Mouse (Mus musculus) lung, embryonic 16.5 days (tissue): Measurements from ENCODE around the gene Pik3r5. TPM values are rescaled to one million over a fixed set of nuclear protein-coding genes. Genes with fewer than 3 reads are reported as not detected.

Experiments used
- ATAC-seq: fragments of 200-750 bp; cut with Nextera tagmentation; 2 replicates; pipeline ENCODE4 v1.8.0; 2017; ENCODE audit warnings: low read depth, mild to moderate bottlenecking, moderate library complexity
- H3K27ac ChIP-seq: fragments of 300-500 bp; sonication (generic); 2 replicates; pipeline ENCODE4 v1.5.1; 2014; ENCODE audit warnings: mild to moderate bottlenecking, control low read depth, low read length
- H3K27me3 ChIP-seq: fragments of 300-500 bp; sonication (generic); 2 replicates; pipeline ENCODE4 v1.6.1; 2014; ENCODE audit warnings: low read depth, low read length, mixed read lengths; ENCODE audit not compliant: control insufficient read depth, insufficient read depth
- H3K36me3 ChIP-seq: fragments of 300-500 bp; sonication (generic); 2 replicates; pipeline ENCODE4 v1.6.1; 2014; ENCODE audit warnings: low read length; ENCODE audit not compliant: control insufficient read depth, insufficient read depth
- H3K4me1 ChIP-seq: fragments of 300-500 bp; sonication (generic); replicated peaks from 2 replicates; pipeline ENCODE4 v1.6.1; 2014; ENCODE audit warnings: low read length, mixed read lengths; ENCODE audit not compliant: control insufficient read depth, insufficient read depth
- H3K4me2 ChIP-seq: fragments of 300-500 bp; sonication (generic); 2 replicates; pipeline ENCODE4 v1.6.1; 2014; ENCODE audit warnings: low read depth, low read length, control low read depth
- H3K4me3 ChIP-seq: fragments of 300-500 bp; sonication (generic); 2 replicates; pipeline ENCODE4 v1.5.1; 2014; ENCODE audit warnings: mild to moderate bottlenecking, low read length, control low read depth
- H3K9ac ChIP-seq: fragments of 300-500 bp; sonication (generic); 2 replicates; pipeline ENCODE4 v1.6.1; 2014; ENCODE audit warnings: low read length, control low read depth
- H3K9me3 ChIP-seq: fragments of 300-500 bp; sonication (generic); 2 replicates; pipeline ENCODE4 v1.6.1; 2016; ENCODE audit warnings: low read length; ENCODE audit not compliant: control insufficient read depth
- WGBS: fragments of 180-500 bp; shearing (Covaris S2); extraction: QIAGEN DNeasy Blood & Tissue Kit; methylation state at CpG from one replicate; pipeline ENCODE4 v1.1.7; 2014; 5-methylcytosine and 5-hydroxymethylcytosine counted together
- polyA plus RNA-seq: library from polyadenylated mRNA; unstranded; fragments of >200 nt; fragmentation: Nextera tagmentation; extraction: Ambion mirVana; gene quantifications from 2 replicates; pipeline ENCODE4 v1.2.1, GENCODE M21; 2015

The Pik3r5 gene
- polyA plus RNA-seq, 1 experiment from 2014 or later, result 0.55 TPM

- Histone ChIP-seq H3K4me1 (no peaks in the 10 kb centered on the region), H3K9me3 (no peaks in the 10 kb centered on the region), H3K9ac (no peak overlapping the region), H3K27me3 (no peaks in the 10 kb centered on the region), H3K4me3 (no peak overlapping the region), H3K4me2 (no peak overlapping the region), H3K27ac (no peak overlapping the region), H3K36me3 (no peaks in the 10 kb centered on the region)
- WGBS, result 75% methylated on average over 9 of the region's 9 CpGs
- ATAC-seq, result no peak
Measured at GRCm38 (mm10) chr11:68440100-68440499, 8.2 kb downstream of the Pik3r5 start.

GRCm38 (mm10) chr11:68440965-68441364, 9.0 kb downstream of the Pik3r5 start:
- WGBS, result 51% methylated on average over 5 of the region's 5 CpGs

GRCm38 (mm10) chr11:68442346-68442745, 10.4 kb downstream of the Pik3r5 start:
- Histone ChIP-seq H3K9me3 (no peaks in the 10 kb centered on the region), H3K9ac (no peak overlapping the region), H3K27me3 (no peaks in the 10 kb centered on the region), H3K4me1 (no peaks in the 10 kb centered on the region), H3K4me3 (no peak overlapping the region), H3K27ac (no peak overlapping the region), H3K4me2 (no peak overlapping the region), H3K36me3 (no peaks in the 10 kb centered on the region)
- ATAC-seq, result no peak
- WGBS, result 74% methylated on average over 8 of the region's 8 CpGs

More at GRCm38 (mm10) chr11:68440965-68441364, 9.0 kb downstream of the Pik3r5 start:
- Histone ChIP-seq H3K9me3 (no peaks in the 10 kb centered on the region), H3K27me3 (no peaks in the 10 kb centered on the region), H3K36me3 (no peaks in the 10 kb centered on the region), H3K4me3 (no peak overlapping the region), H3K27ac (no peak overlapping the region), H3K9ac (no peak overlapping the region), H3K4me1 (no peaks in the 10 kb centered on the region), H3K4me2 (no peak overlapping the region)
- ATAC-seq, result no peak

- Histone ChIP-seq H3K9ac (no peak overlapping the region), H3K9me3 (no peaks in the 10 kb centered on the region), H3K4me3 (no peak overlapping the region), H3K4me2 (no peak overlapping the region), H3K4me1 (no peaks in the 10 kb centered on the region), H3K27me3 (no peaks in the 10 kb centered on the region), H3K36me3 (no peaks in the 10 kb centered on the region), H3K27ac (no peak overlapping the region)
- no peak for ATAC-seq
- 63% methylated on average over 12 of the region's 12 CpGs for WGBS
Measured at GRCm38 (mm10) chr11:68442983-68443638, 11.2 kb downstream of the Pik3r5 start.

GRCm38 (mm10) chr11:68445901-68446300, 14.0 kb downstream of the Pik3r5 start:
- WGBS, result 80% methylated on average over 4 of the region's 4 CpGs
- Histone ChIP-seq H3K4me1 (peaks cover under 1% of the 10 kb centered on the region), H3K4me2 (no peak overlapping the region), H3K36me3 (no peaks in the 10 kb centered on the region), H3K27me3 (no peaks in the 10 kb centered on the region), H3K9ac (no peak overlapping the region), H3K4me3 (no peak overlapping the region), H3K9me3 (no peaks in the 10 kb centered on the region), H3K27ac (no peak overlapping the region)
- ATAC-seq, result no peak

GRCm38 (mm10) chr11:68446547-68446946, 14.6 kb downstream of the Pik3r5 start:
- peaks cover 4% of the 10 kb centered on the region for H3K4me1 ChIP-seq
- ATAC-seq, result no peak
- H3K9me3 ChIP-seq, result no peaks in the 10 kb centered on the region
- no peaks in the 10 kb centered on the region for H3K36me3 ChIP-seq
- WGBS, result 92% methylated on average over 4 of the region's 4 CpGs
- H3K27me3 ChIP-seq, result no peaks in the 10 kb centered on the region
- H3K4me2 ChIP-seq, result no peak overlapping the region
- no peak overlapping the region for H3K9ac ChIP-seq
- H3K27ac ChIP-seq, result no peak overlapping the region
- H3K4me3 ChIP-seq, result no peak overlapping the region

- 77% methylated on average over 2 of the region's 2 CpGs for WGBS
- Histone ChIP-seq H3K9ac (no peak overlapping the region), H3K27me3 (no peaks in the 10 kb centered on the region), H3K4me1 (peaks cover 4% of the 10 kb centered on the region), H3K4me3 (no peak overlapping the region), H3K36me3 (no peaks in the 10 kb centered on the region), H3K4me2 (no peak overlapping the region), H3K9me3 (no peaks in the 10 kb centered on the region), H3K27ac (no peak overlapping the region)
- ATAC-seq, result no peak
Measured at GRCm38 (mm10) chr11:68447242-68447641, 15.3 kb downstream of the Pik3r5 start.

- H3K4me2 ChIP-seq, result no peak overlapping the region
- no peak overlapping the region for H3K27ac ChIP-seq
- H3K36me3 ChIP-seq, result no peaks in the 10 kb centered on the region
- no peak overlapping the region for H3K4me3 ChIP-seq
- H3K9ac ChIP-seq, result no peak overlapping the region
- H3K4me1 ChIP-seq, result peaks cover 4% of the 10 kb centered on the region
- H3K27me3 ChIP-seq, result no peaks in the 10 kb centered on the region
- WGBS, result 76% methylated on average over 7 of the region's 7 CpGs
- ATAC-seq, result no peak
- no peaks in the 10 kb centered on the region for H3K9me3 ChIP-seq
Measured at GRCm38 (mm10) chr11:68448356-68448755, 16.4 kb downstream of the Pik3r5 start.

- no peak for ATAC-seq
- Histone ChIP-seq H3K4me3 (no peak overlapping the region), H3K27ac (no peak overlapping the region), H3K4me1 (peaks cover 4% of the 10 kb centered on the region), H3K4me2 (no peak overlapping the region), H3K9ac (no peak overlapping the region), H3K27me3 (no peaks in the 10 kb centered on the region), H3K9me3 (no peaks in the 10 kb centered on the region), H3K36me3 (no peaks in the 10 kb centered on the region)
- 32% methylated on average over 10 of the region's 10 CpGs for WGBS
Measured at GRCm38 (mm10) chr11:68451282-68451735, 19.4 kb downstream of the Pik3r5 start.
